Mouse (Mus musculus) layer of hippocampus, postnatal 36 days (tissue): ENCODE measurements around the gene Il1rn. TPM values are rescaled to one million over a fixed set of nuclear protein-coding genes. Genes with fewer than 3 reads are reported as not detected.
A peak's percentile ranks its signal among the peaks of the same experiment; 100 is the strongest.

Experiments
- DNase-seq, 2 experiments: peaks; one replicate each; pipeline ENCODE4 v3.0.0; 2022
- total RNA-seq, 2 experiments: library from RNA; stranded (reverse); gene quantifications; 2 replicates each; pipeline ENCODE4 v1.2.3; 2021

The Il1rn gene
- total RNA-seq, result not detected

DNA sequence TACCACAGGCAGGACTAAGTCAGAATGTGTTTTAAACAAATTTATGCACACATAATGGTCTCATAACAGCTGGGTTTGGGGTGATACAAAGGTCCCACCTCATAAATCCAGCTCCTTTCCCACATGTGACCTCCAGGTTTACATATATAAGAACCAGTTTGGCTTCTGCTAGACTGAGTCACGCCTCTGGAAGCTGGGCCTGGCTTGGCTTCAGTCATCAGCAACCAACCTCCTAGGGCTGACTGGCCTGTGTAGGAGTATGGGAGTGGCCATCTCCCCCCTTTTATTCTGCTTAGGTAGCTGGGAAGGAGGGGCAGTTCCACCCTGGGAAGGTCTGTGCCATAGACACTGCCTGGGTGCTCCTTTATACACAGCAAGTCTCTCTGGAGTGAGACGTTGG is at the start of gene Il1rn:
TSS of gene Il1rn (plus strand) at position 309 of the 400 bp plus-strand sequence.
- no peak for DNase-seq

DNA sequence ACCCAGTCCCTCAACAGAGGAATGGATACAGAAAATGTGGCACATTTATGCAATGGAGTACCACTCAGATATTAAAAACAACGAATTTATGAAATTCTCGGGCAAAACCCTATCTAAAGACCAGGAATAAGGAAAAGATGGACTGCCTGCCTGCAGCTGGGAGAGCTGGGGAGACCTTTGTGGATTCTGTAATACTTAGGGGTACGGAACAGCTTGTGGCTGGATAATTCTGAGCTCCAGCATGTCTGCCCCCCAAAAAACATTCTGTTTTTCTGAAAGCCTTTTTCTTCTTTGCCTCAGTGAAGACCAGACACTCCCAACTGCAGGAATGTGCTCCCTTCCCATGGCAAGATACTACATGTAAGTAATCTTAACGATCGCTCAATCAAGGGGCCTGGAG is 45.8 kb upstream of the Il1rn start, which contains the start of gene Il1f10:
TSS of gene Il1f10 (plus strand) at position 301 of the 400 bp plus-strand sequence.
- DNase-seq, result no peak

DNA sequence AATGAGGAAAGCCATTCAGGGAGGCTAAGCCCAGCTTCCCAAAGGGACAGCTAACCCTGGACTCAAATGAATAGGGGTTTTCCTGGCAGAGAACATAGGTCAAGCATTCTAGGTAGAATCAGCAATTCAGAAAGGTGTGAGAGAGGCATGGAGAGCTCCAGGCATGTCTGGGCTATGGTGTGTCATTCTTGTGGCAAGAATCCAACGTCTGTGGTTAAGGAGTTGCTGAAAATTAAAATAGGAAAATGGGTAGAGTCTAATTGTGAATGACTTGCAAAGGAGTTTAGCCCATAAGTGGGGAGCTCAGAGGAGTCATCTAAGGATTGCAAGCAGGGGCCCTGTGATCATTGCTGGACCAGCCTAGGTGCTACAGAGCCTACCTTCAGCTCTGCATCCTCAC is 42.0 kb upstream of the Il1rn start:
- no peak for DNase-seq

DNA sequence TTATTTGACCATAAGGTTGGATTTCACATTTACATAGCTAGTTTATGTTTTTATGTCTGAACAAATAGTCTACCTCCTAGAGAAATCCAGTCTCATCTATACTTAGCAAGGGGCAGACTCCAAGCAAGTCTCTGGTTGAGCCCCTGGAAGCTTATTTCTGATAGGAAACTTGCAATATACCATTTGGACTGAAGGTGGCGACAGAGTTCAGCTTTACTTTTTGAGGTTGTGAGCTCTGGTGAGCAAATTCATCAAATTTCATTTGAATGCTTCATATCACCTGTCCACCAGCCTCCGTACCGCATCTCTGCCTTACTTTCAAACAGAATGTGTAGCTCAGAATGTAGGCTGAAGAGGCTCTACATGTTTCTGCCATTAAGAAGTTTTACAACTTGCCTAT is 39.8 kb upstream of the Il1rn start:
- peak in 1 of 2 experiments; percentile 8 for DNase-seq

DNA sequence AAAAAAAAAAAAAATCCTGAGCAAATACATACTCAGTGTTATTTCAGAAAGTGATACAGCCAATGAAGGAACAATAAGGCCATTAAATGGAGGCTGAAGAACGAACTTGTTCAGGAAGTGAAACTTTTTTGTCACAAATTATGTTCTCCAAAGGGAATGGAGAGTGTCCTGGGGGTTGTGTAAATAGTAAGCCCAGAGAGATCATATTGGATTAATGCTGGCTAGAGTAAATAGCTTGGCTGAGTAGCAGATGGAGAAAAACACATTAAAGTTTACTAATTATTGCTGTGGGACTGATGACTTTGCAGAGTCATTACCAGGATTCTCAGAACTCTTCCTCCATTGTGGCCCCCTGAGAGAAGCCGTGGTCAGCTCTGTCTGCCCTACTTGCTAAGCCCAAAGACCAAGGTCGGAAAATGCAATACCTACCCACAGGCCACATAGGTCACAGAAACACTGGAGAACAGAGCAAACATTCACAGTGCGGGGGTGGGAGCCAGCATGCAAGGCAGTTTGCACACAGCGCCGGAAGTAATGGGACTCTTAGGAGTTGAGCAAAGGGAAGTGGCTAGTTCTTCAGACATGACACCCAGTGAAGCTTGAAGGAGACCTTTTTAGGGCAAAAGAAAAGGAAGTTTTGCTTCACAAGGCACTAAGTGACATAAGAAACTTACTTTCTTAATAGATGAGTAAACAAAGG is 25.2 kb upstream of the Il1rn start:
- DNase-seq, result no peak

DNA sequence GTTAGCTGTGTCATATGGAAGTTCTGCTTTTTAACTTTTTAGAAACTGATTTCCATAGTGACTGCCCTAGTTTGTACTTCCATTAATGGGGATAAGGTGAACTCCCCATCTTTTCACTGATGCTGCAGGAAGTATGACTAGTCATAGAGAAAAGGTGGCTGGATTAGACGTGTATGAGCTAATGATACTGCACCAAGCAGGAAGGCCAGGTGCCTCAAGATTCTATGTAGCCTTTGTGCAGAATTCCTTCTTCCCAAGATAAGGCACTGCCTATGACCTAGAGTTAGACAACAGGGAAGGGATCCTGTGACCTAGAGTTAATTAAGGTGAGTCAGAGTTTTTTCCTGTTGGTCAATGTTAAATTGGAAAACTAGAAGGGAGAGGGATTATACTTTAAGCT is 19.7 kb upstream of the Il1rn start:
- no peak for DNase-seq

DNA sequence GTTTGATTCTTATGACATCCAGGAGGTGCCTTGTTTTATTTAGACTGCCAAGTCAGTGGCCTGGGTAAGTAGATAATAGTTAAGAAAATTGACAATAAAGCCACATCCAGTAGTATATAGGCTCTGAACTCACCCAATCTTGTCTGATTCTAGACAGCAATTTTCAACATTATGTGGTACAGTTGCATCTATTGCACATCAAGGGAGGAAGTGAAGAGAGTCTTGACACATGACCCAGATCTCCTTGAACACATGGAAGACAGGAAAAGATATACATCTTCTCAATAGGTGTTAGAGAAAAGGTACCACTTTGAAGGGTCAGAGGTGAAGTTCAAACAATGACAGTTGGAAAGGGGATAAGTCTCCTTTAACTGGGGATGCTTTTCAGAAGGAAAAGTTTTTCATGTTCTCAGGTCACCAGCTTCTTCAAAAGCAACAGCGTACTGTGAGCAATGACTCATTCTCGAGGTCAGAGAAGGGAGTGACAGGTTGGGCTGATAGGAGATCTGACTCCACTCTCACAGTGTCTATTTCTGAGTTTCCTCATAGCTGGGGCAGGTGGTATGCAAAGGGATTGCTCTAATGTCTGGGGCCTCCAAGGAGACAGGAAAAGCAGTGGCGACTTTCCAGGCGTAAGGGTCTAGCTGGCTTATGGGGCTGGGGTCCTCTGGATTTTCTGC is 18.6 kb upstream of the Il1rn start:
- no peak for DNase-seq

DNA sequence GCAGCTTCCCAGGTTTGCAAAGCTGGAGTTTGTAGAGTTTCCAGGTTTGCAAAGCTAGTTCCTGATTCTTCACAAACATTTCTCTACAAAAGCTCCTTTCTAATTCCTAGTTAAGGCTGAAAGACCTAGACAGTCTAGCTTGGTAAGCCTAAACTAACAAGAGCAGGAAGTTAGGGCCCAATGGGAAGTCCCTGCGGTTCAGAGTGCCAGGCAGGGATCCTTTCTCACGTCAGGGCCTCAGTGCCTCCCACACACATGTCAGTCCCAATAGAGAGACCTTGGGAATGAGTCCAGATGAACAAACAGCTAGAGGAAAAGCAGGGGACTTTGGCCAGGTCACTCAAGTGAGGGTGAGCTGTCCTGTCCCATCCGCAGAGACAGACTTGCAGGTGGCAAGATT is 1.3 kb upstream of the Il1rn start:
- no peak for DNase-seq

DNA sequence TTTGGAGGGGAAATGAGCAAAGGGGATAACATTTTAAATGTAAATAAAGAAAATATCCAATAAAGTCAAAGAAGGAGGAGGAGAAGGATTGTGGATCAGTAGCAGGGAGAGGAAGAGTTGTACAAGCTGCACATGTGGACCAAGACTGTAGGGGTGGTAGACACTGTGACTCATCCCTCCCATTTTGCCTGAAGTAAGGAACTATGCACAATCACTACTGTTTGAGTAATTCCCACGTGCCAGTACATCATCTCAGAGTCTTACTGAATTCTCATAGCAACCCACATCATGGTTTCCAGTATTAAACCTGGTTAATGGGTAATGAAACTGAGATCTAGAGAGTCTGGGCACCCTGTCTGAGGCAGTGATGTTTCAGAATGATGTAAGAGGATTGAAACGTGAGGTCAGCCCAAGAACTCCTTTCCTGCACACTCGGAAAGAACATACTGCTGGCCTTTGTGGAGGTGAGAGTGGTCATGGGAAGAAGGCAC is 4.8 kb downstream of the Il1rn start:
- DNase-seq, result no peak

- DNase-seq, result no peak
These were observed 8.0 kb downstream of the Il1rn start for GRCm38 (mm10) chr2:24344619-24345018.

- DNase-seq, result no peak
These were observed 8.4 kb downstream of the Il1rn start for GRCm38 (mm10) chr2:24345056-24345455.

- no peak for DNase-seq
These were observed 11.3 kb downstream of the Il1rn start for GRCm38 (mm10) chr2:24347926-24348325.

- DNase-seq, result no peak
These were observed 14.5 kb downstream of the Il1rn start for GRCm38 (mm10) chr2:24351159-24351558.

GRCm38 (mm10) chr2:24353042-24353441 is 16.4 kb downstream of the Il1rn start:
- DNase-seq, result no peak

DNA sequence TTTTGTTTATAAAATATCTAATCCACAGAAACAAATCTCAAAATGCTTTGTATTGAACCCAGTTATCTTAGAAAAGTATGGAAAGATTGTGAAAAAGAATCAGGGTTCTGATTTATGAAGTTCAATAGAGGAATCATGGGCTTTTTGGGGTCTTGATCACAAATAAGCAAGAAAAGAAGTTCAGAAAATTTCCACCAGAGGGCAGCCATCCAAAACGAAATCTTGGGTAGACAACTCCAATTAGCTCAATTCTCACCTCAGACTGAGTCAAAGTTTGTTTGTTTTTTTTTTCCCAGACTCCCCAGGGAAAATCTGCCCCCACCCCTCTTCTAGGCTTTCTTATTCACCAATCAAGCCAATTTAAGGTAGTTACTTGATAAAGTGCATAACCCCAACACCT is 21.0 kb downstream of the Il1rn start:
- DNase-seq, result peak in 1 of 2 experiments; percentile 19

GRCm38 (mm10) chr2:24359347-24359746 is 22.7 kb downstream of the Il1rn start:
- DNase-seq, result no peak

DNA sequence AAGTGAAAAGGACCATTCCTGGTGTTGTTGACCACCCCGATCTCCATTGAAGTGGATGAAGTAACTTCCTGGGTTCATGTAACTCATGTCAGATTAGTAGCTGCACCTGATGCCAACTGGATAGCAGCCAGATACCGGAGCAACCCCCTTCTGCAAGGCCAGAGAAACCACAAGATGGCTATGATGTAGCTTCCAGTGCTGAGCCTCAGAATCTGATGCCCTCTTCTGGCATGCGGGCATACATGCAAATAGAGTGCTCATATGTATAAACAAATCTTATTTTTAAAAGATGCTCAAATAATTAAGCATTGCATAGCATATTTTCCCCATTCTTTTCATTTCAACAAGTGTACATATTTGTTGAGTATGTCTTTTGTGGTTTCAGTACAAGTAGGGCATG is 27.2 kb downstream of the Il1rn start:
- no peak for DNase-seq

DNA sequence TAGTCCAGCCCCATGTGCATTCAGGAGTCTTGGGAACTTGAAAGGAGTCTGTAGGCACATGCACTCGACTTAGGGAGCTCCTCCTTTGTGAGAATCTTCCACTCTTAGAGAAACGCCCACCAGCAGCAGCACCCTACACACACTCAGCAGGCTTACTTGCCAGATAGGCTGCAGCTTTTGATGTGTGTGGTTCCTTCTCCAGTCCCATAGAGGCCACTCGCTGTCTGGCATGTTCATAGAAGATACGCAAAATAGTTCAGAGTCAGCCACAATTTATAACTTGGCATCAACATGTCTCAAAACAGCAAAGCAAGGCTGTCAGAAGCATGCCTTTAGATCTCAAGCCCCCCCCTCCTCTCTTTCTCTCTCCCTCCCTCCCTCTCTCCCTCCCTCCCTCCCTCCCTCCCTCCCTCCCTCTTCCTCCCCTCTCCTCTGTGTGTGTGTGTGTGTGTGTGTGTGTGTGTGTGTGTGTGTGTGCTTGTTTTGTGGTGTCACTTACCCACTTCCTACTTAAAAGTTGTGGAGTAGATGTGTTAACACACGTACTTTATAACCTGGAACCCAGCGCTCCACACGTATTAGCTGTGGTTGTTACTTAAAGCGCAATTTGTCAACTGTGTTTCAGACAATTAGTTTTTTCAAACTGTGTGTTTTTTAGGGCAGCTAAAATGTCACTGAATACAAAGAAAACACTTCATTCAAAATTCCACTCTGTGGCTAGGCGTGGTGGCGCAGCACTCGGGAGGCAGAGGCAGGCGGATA is 29.7 kb downstream of the Il1rn start:
- no peak for DNase-seq

DNA sequence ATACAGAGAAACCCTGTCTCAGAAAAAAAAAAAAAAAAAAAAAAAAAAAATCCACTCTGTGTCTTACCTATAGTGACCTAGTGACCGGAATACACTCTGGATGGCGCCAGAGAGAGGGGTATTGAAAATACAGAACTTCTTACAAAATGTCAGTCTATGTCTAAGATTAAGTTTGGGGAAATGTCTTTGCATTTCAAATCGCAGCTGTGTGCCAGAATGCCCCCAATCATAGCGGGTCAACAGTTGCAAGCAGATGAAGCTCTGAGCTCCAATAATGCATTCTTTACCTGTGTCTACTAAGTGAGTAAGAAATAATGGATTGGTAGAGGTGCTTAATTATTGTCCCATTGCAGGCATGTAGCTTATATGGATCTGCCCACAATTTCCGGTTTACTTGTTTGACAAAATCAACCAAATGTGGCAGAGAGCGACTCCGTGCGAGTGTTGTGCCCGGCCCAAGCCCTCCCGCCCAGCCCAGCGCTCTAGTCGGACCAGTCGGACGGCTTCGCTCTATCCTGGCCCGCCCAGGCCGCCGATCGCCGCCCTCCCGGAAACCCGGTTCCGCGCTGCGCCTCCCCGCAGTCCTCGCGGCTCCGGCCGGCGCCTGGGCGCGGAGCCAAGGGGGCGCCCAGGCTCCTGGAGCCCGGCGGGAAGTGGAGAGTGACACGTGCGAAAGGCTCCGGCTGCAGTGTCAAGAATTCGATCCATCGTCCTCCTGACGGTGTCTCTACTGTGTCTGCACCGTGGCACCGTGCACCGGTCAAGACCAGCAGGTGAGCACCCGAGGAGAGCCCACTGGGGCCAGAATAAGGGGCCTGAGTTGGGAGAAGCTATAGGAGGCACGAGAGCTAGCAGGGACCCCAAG is 30.6 kb downstream of the Il1rn start, which contains the start of gene Psd4:
TSS of gene Psd4 (plus strand) at position 551 of the 865 bp plus-strand sequence.
- peak in 1 of 2 experiments; percentile 10 for DNase-seq

DNA sequence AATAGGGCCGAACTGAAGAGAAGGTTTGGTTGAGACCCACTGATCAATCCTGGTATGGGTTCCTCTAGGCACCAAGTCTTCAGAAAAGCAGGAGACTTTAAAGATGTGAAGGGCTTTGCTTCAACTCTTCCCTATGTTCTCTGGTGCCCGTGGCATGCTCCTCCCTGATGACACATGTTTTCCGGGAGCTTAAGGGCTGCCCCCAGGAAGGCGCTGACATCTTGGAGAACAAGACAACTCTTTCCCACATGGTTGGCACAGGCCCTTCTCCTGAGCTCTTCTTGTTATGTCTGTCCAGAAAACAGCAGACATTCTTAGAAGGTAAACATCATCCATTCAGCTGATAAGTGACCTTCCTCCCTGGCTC is 31.2 kb downstream of the Il1rn start:
- DNase-seq, result no peak

DNA sequence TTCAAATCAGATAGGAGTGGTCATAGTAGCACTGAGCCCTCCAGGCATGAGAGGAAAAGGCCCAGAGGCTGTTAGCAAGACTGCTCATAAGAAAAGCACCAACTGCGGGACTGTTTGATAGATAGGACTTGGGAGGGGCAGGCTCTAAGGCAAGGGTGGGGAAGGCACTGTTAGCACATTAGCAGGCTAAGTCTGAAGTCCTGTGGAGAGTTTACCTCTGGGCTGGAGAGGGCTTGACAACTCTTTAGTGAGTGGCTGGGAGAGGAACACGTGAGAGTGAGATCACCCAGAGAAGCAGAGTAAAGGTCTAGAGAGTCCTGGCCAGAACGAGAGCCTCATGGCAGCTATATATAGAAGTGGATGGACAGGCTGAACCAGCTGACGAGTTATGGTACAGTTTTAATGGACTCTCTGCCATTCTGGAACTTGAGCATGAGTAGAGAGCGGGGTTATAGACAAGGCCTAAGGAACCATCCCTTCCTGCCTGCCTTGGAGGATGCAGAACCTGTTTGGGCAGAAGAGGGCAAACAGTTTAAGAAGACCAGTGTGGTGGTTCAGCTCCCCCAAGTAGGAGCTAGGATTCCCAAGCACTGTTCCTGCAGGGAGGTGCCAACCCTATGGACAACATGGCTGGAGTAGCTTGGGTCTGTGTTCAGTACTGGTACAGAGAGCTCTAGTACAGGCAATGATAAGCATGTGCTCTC is 42.2 kb downstream of the Il1rn start:
- no peak for DNase-seq
